Mouse (Mus musculus): Measurements from ENCODE around the gene Mt4. TPM values are rescaled to one million over a fixed set of nuclear protein-coding genes. Genes with fewer than 3 reads are reported as not detected.

Mt4 gene
- polyA plus RNA-seq, 1 experiment from 2014 or later, result not detected

DNA sequence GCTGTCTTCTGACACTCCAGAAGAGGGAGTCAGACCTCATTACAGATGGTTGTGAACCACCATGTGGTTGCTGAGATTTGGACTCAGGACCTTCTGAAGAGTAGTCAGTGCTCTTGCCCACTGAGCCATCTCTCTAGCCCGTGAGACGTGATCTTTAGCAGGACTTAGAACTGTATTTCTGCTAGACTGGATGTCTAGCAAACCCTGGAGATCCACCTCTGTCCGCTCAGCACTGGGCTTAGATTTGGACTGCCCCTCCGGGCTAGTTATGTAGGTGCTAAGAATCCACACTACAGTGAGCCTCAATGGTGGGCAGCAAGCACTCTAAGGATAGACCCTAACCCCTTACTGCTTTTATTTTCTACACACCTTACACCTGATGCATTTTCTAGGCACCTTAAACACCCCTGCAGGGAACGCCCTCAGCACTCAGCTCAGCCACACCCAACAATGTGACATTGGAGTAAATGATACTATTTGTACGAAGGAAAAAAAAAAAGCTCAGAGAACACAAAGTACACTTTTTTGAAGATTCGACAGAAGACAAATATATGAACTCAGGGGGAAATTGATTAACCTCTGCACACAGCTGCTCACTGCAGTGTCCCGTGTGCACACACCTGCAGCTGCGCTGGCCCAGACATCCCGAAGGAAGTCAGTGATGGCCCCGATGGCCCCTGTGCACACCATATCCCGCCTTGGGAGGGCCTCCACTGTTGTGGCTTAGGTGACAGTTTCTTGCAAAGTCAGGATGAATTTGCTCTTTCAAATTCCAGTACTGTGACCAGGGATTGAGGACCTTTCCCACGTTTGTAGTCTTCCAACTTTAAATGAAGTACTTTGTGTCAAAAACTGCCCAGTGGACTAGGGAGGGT, 45.3 kb downstream of the Mt4 start:
- Histone ChIP-seq H3K36me3 (ENCODE audit: control insufficient read depth, insufficient read depth) (no peaks in the 10 kb centered on the region), H3K9ac (replicated peaks; ENCODE audit: low read depth, low read length) (no peak overlapping the region), H3K4me3 (replicated peaks; ENCODE audit: low read length) (no peak overlapping the region), H3K27me3 (replicated peaks; ENCODE audit: control insufficient read depth, insufficient read depth, low read length) (peaks cover 36% of the 10 kb centered on the region), H3K4me1 (replicated peaks; ENCODE audit: control insufficient read depth, insufficient read depth, low read length) (peaks cover 25% of the 10 kb centered on the region), H3K27ac (ENCODE audit: low read length) (no peak overlapping the region), H3K9me3 (ENCODE audit: control insufficient read depth, low read length) (no peaks in the 10 kb centered on the region), H3K4me2 (ENCODE audit: low read length) (no peak overlapping the region)
- no peak for ATAC-seq
- 73% methylated on average over 13 of the region's 13 CpGs for WGBS

DNA sequence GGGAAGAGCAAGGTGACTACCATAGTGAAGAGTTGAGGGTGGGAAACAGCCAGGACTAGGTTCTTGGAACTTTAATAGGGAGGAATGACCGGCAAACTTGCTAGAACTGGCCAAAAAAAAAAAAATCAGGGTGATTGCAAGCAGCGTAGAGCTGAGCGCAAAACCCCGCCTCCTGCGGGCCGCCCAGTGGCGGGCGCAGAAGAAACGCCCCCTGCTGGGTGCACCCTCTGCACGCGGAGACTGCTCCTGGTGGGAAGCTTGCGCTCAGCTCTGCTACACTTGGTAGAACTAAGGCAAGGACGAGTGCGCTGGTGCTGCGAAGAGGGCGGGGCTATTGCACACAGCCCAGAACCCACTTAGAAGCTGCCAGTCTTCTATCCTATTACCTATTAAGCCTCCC, 46.1 kb downstream of the Mt4 start:
- H3K4me3 ChIP-seq (replicated peaks; ENCODE audit: low read length), result peak overlapping the region; percentile 19
- H3K27ac ChIP-seq (ENCODE audit: low read length), result no peak overlapping the region
- H3K9me3 ChIP-seq (ENCODE audit: control insufficient read depth, low read length), result no peaks in the 10 kb centered on the region
- H3K36me3 ChIP-seq (ENCODE audit: control insufficient read depth, insufficient read depth), result no peaks in the 10 kb centered on the region
- H3K4me2 ChIP-seq (ENCODE audit: low read length), result peak overlapping the region; percentile 45
- ATAC-seq, result peak; percentile 70
- no peak overlapping the region for H3K9ac ChIP-seq (replicated peaks; ENCODE audit: low read depth, low read length)
- 2% methylated on average over 16 of the region's 16 CpGs for WGBS
- H3K4me1 ChIP-seq (replicated peaks; ENCODE audit: control insufficient read depth, insufficient read depth, low read length), result peaks cover 28% of the 10 kb centered on the region
- H3K27me3 ChIP-seq (replicated peaks; ENCODE audit: control insufficient read depth, insufficient read depth, low read length), result peaks cover 36% of the 10 kb centered on the region

DNA sequence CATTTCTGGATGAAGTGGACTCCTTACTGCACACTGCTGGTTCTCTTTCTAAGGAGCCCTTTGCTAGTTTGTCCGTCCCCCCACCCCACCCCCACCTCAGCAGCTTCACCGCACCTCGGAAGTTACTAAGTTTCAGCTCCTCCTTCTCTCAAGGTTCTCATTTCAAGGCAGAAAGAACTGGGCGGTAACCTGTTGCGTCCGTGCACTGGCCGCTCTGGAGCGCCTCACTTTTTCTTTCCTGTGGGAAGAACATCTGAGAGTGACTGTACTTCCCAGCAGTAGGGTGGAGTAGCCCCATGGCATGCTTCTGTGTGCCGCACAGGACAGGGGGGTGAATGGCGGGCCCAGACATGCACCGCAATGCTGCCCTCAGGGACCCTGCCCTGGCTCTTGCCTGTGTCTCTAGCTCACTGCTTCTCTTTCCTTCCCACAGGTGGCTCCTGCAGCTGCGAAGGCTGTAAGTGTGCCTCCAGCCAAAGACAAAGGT, 47.4 kb downstream of the Mt4 start:
- Histone ChIP-seq H3K36me3 (ENCODE audit: control insufficient read depth, insufficient read depth) (no peaks in the 10 kb centered on the region), H3K4me1 (replicated peaks; ENCODE audit: control insufficient read depth, insufficient read depth, low read length) (peaks cover 21% of the 10 kb centered on the region), H3K27ac (ENCODE audit: low read length) (no peak overlapping the region), H3K9me3 (ENCODE audit: control insufficient read depth, low read length) (no peaks in the 10 kb centered on the region), H3K4me2 (ENCODE audit: low read length) (no peak overlapping the region), H3K4me3 (replicated peaks; ENCODE audit: low read length) (no peak overlapping the region), H3K9ac (replicated peaks; ENCODE audit: low read depth, low read length) (no peak overlapping the region), H3K27me3 (replicated peaks; ENCODE audit: control insufficient read depth, insufficient read depth, low read length) (peaks cover 36% of the 10 kb centered on the region)
- WGBS, result 47% methylated on average over 12 of the region's 12 CpGs
- ATAC-seq, result no peak

DNA sequence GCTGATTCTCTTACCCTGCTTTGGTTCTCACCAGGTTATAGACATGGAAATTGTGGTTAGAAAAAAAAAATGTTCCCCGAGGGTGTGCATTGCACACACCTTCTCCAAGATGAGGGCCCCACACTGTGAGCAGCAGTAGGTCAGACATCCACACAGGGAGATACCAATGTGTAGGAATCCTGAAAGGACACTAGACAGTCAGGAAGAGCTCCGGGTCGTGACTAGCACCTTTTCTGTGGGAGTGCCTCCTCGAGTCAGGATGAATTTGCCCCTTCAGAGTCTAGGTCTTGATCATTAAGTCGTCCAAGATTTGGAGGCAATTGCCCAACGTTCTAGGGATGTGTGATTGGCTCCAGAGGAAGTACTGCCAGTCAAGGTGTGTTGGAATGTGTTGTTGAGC, 48.8 kb downstream of the Mt4 start:
- Histone ChIP-seq H3K27ac (ENCODE audit: low read length) (no peak overlapping the region), H3K4me1 (replicated peaks; ENCODE audit: control insufficient read depth, insufficient read depth, low read length) (peaks cover 14% of the 10 kb centered on the region), H3K4me3 (replicated peaks; ENCODE audit: low read length) (no peak overlapping the region), H3K9ac (replicated peaks; ENCODE audit: low read depth, low read length) (no peak overlapping the region), H3K9me3 (ENCODE audit: control insufficient read depth, low read length) (no peaks in the 10 kb centered on the region), H3K4me2 (ENCODE audit: low read length) (no peak overlapping the region), H3K27me3 (replicated peaks; ENCODE audit: control insufficient read depth, insufficient read depth, low read length) (peaks cover 33% of the 10 kb centered on the region), H3K36me3 (ENCODE audit: control insufficient read depth, insufficient read depth) (no peaks in the 10 kb centered on the region)
- no peak for ATAC-seq
- WGBS, result 75% methylated on average over 6 of the region's 6 CpGs

- ATAC-seq, result peak; percentile 41; the same call in 1 of the 2 replicates
These were observed 49.5 kb downstream of the Mt4 start for GRCm38 (mm10) chr8:94186542-94186941.

GRCm38 (mm10) chr8:94187290-94188002, 50.4 kb downstream of the Mt4 start:
- H3K4me2 ChIP-seq (ENCODE audit: low read length), result no peak overlapping the region
- H3K9ac ChIP-seq (replicated peaks; ENCODE audit: low read depth, low read length), result no peak overlapping the region

More at GRCm38 (mm10) chr8:94186542-94186941, 49.5 kb downstream of the Mt4 start:
- H3K9me3 ChIP-seq (ENCODE audit: control insufficient read depth, low read length), result no peaks in the 10 kb centered on the region
- H3K4me2 ChIP-seq (ENCODE audit: low read length), result 0 out of 2 replicates have a peak overlapping the region, but pooled peaks have one; percentile 1
- WGBS, result 7% methylated on average over 17 of the region's 17 CpGs
- no peaks in the 10 kb centered on the region for H3K36me3 ChIP-seq (ENCODE audit: control insufficient read depth, insufficient read depth)
- no peak overlapping the region for H3K4me3 ChIP-seq (replicated peaks; ENCODE audit: low read length)
- H3K9ac ChIP-seq (replicated peaks; ENCODE audit: low read depth, low read length), result no peak overlapping the region
- peaks cover 33% of the 10 kb centered on the region for H3K27me3 ChIP-seq (replicated peaks; ENCODE audit: control insufficient read depth, insufficient read depth, low read length)
- H3K4me1 ChIP-seq (replicated peaks; ENCODE audit: control insufficient read depth, insufficient read depth, low read length), result peaks cover 17% of the 10 kb centered on the region
- H3K27ac ChIP-seq (ENCODE audit: low read length), result no peak overlapping the region

More at GRCm38 (mm10) chr8:94187290-94188002, 50.4 kb downstream of the Mt4 start:
- 34% methylated on average over 21 of the region's 21 CpGs for WGBS
- no peak overlapping the region for H3K4me3 ChIP-seq (replicated peaks; ENCODE audit: low read length)
- H3K27me3 ChIP-seq (replicated peaks; ENCODE audit: control insufficient read depth, insufficient read depth, low read length), result peaks cover 29% of the 10 kb centered on the region
- no peak overlapping the region for H3K27ac ChIP-seq (ENCODE audit: low read length)
- peaks cover 17% of the 10 kb centered on the region for H3K4me1 ChIP-seq (replicated peaks; ENCODE audit: control insufficient read depth, insufficient read depth, low read length)
- no peaks in the 10 kb centered on the region for H3K9me3 ChIP-seq (ENCODE audit: control insufficient read depth, low read length)
- H3K36me3 ChIP-seq (ENCODE audit: control insufficient read depth, insufficient read depth), result no peaks in the 10 kb centered on the region
- ATAC-seq, result no peak

Other genes starting within 250 kb of the Mt4 start
- 63.5 and 64.4 TPM in 2 replicates for gene Amfr, start 124.4 kb upstream of the Mt4 start, polyA plus RNA-seq (2015; fragmentation: Nextera tagmentation; extraction: Ambion mirVana)
- 116 and 122 TPM in 2 replicates for gene Nudt21, start 100.2 kb upstream of the Mt4 start, polyA plus RNA-seq (2015; fragmentation: Nextera tagmentation; extraction: Ambion mirVana)
- 16.7 and 20.8 TPM in 2 replicates for gene Ogfod1, start 100.0 kb upstream of the Mt4 start, polyA plus RNA-seq (2015; fragmentation: Nextera tagmentation; extraction: Ambion mirVana)
- 19.8 and 21.0 TPM in 2 replicates for gene Bbs2, start 38.3 kb upstream of the Mt4 start, polyA plus RNA-seq (2015; fragmentation: Nextera tagmentation; extraction: Ambion mirVana)
- gene Mt3, start 15.4 kb downstream of the Mt4 start, polyA plus RNA-seq (2015; fragmentation: Nextera tagmentation; extraction: Ambion mirVana), result 191 and 212 TPM in 2 replicates
- gene Mt2, start 35.5 kb downstream of the Mt4 start, polyA plus RNA-seq (2015; fragmentation: Nextera tagmentation; extraction: Ambion mirVana), result 30.4 and 42.4 TPM in 2 replicates
- gene Mt1, start 41.9 kb downstream of the Mt4 start, polyA plus RNA-seq (2015; fragmentation: Nextera tagmentation; extraction: Ambion mirVana), result 75.0 and 96.2 TPM in 2 replicates
- 63.8 and 66.7 TPM in 2 replicates for gene Nup93, start 77.4 kb downstream of the Mt4 start, polyA plus RNA-seq (2015; fragmentation: Nextera tagmentation; extraction: Ambion mirVana)
- gene Slc12a3, start 192.0 kb downstream of the Mt4 start, polyA plus RNA-seq (2015; fragmentation: Nextera tagmentation; extraction: Ambion mirVana), result 0.10 TPM in 1 of 2 replicates, not detected in the other
- gene Herpud1, start 249.2 kb downstream of the Mt4 start, polyA plus RNA-seq (2015; fragmentation: Nextera tagmentation; extraction: Ambion mirVana), result 68.0 and 78.0 TPM in 2 replicates